Mouse (Mus musculus): ENCODE results near the gene Cpt1b. TPM values are rescaled to one million over a fixed set of nuclear protein-coding genes. Genes with fewer than 3 reads are reported as not detected.

Cpt1b gene
- polyA plus RNA-seq, 1 experiment from 2014 or later: 138 TPM

GRCm38 (mm10) chr15:89460298-89460697, 34.6 kb upstream of the Cpt1b start:
- H3K9me3 ChIP-seq (replicated peaks): no peaks in the 10 kb centered on the region
- WGBS: 57% methylated on average over 10 of the region's 10 CpGs
- no peak for ATAC-seq (ENCODE audit: insufficient number of reproducible peaks, low FRiP score)
- no peak overlapping the region for H3K27ac ChIP-seq (ENCODE audit: poor library complexity, severe bottlenecking)
- H3K4me3 ChIP-seq: no peak overlapping the region
- H3K4me2 ChIP-seq: no peak overlapping the region
- H3K27me3 ChIP-seq (replicated peaks): peaks cover 56% of the 10 kb centered on the region
- H3K4me1 ChIP-seq (replicated peaks): no peaks in the 10 kb centered on the region
- H3K36me3 ChIP-seq: no peaks in the 10 kb centered on the region
- no peak overlapping the region for H3K9ac ChIP-seq

DNA sequence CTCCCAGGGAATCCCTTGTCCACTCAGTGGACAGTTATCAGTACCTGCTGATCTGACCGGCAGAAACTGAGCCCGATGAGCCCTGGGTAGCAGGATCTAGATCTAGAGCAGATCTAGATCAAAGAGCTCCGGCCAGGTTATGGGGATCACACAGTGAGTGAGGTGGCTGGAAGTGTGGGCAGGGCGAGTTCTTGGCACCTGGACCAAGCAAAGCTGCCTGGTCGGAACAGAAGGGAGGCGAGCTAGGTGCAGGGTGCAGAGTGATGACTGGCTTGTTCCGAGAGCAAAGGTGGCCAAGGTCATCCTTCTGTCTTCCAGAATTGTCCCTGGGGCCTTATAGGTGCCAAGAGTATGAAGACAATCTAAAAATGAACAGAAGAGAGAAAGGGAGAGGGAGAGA, 34.2 kb upstream of the Cpt1b start:
- 71% methylated on average over 7 of the region's 7 CpGs for WGBS
- H3K4me3 ChIP-seq: no peak overlapping the region
- no peaks in the 10 kb centered on the region for H3K36me3 ChIP-seq
- no peak overlapping the region for H3K27ac ChIP-seq (ENCODE audit: poor library complexity, severe bottlenecking)
- ATAC-seq (ENCODE audit: insufficient number of reproducible peaks, low FRiP score): no peak
- H3K4me1 ChIP-seq (replicated peaks): no peaks in the 10 kb centered on the region
- H3K4me2 ChIP-seq: no peak overlapping the region
- H3K27me3 ChIP-seq (replicated peaks): peaks cover 61% of the 10 kb centered on the region
- no peaks in the 10 kb centered on the region for H3K9me3 ChIP-seq (replicated peaks)
- H3K9ac ChIP-seq: no peak overlapping the region

DNA sequence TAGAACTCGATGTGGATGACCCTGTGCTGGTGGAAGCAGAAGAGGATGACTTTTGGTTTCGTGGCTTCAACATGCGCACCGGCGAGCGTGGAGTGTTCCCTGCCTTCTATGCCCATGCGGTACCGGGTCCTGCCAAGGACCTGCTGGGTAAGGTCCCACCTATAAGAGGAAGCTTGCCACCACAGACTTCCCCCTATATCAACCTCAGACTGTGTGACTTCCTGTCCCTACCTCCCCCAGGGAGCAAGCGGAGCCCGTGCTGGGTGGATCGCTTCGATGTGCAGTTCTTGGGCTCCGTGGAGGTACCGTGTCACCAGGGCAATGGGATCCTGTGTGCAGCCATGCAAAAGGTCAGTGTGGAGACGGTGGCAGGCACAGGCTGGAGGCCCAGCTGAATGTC, 33.3 kb upstream of the Cpt1b start:
- Histone ChIP-seq H3K4me1 (replicated peaks) (peaks cover 7% of the 10 kb centered on the region; the same call in 1 of the 2 replicates), H3K27ac (ENCODE audit: poor library complexity, severe bottlenecking) (no peak overlapping the region), H3K27me3 (replicated peaks) (peaks cover 69% of the 10 kb centered on the region), H3K36me3 (no peaks in the 10 kb centered on the region), H3K9ac (no peak overlapping the region), H3K4me2 (no peak overlapping the region), H3K9me3 (replicated peaks) (no peaks in the 10 kb centered on the region), H3K4me3 (no peak overlapping the region)
- 86% methylated on average over 15 of the region's 15 CpGs for WGBS
- ATAC-seq (ENCODE audit: insufficient number of reproducible peaks, low FRiP score): no peak

GRCm38 (mm10) chr15:89455642-89456041, 30.0 kb upstream of the Cpt1b start:
- Histone ChIP-seq H3K27ac (ENCODE audit: poor library complexity, severe bottlenecking) (no peak overlapping the region), H3K9ac (no peak overlapping the region), H3K27me3 (replicated peaks) (peaks cover 87% of the 10 kb centered on the region), H3K4me1 (replicated peaks) (peaks cover 12% of the 10 kb centered on the region; the same call in 1 of the 2 replicates), H3K9me3 (replicated peaks) (no peaks in the 10 kb centered on the region), H3K4me3 (no peak overlapping the region), H3K36me3 (no peaks in the 10 kb centered on the region), H3K4me2 (no peak overlapping the region)
- WGBS: 65% methylated on average over 6 of the region's 6 CpGs
- ATAC-seq (ENCODE audit: insufficient number of reproducible peaks, low FRiP score): no peak

DNA sequence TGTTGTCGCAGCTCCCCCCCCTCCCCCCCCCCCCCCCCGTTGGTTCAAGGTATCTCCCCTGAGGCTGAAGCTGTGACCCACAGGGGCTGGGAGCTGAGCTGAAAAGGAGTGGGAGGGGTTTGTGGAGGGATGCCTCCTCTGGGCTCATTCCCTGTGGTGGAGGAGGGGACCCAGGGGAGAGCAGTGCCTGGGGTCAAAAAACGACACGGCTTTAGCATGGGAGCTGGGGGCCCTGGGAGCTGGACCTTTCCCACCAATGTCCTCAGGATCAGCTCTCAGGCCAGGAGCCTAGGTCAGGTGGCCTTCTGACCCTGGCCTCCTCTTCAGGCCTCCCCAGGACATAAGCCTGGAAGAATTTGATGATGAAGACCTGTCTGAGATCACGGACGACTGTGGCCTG, 29.2 kb upstream of the Cpt1b start:
- 0 out of 2 replicates have a peak overlapping the region, but pooled peaks have one; percentile 91 for H3K4me2 ChIP-seq
- H3K36me3 ChIP-seq: no peaks in the 10 kb centered on the region
- H3K27me3 ChIP-seq (replicated peaks): peaks cover 87% of the 10 kb centered on the region
- H3K9me3 ChIP-seq (replicated peaks): no peaks in the 10 kb centered on the region
- whole genome bisulfite sequencing: 20% methylated on average over 4 of the region's 6 CpGs
- H3K27ac ChIP-seq (ENCODE audit: poor library complexity, severe bottlenecking): no peak overlapping the region
- no peak overlapping the region for H3K9ac ChIP-seq
- H3K4me1 ChIP-seq (replicated peaks): peaks cover 12% of the 10 kb centered on the region; the same call in 1 of the 2 replicates
- H3K4me3 ChIP-seq: no peak overlapping the region
- ATAC-seq (ENCODE audit: insufficient number of reproducible peaks, low FRiP score): no peak

DNA sequence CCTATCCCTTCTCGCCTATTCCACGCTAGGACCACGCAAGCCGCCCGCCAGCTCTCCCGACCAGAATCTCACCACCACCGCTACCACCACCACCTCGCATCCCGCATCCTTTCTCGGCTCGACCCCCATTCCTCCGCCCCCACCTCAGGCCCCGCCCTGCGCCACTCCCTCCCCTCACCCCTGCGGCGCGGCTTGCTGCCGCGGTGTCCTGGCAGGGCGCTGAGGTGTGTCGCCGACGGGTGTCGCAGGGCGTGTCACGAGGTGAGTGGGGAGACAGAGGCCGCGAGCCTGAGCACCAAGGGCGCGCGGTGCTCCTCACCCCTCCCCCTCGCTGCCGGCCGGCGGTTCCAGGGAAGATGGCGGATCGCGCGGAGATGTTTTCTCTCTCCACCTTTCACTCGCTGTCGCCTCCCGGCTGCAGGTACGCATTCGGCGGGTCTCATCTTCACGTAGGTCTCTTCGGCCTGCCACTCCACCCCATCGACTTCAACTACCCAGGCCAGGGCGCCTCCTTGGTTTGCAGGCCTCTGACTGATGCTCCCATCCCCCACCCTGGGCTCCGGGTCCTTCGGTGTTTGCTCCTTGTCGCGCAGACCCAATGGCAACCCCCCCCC, 28.3 kb upstream of the Cpt1b start, which contains the start of gene Mapk8ip2:
Gene Mapk8ip2 (plus strand): TSS at position 49 of the 614 bp plus-strand sequence.
- no peak within 1 kb of the TSS for H3K27ac ChIP-seq (ENCODE audit: poor library complexity, severe bottlenecking)
- peaks cover 87% of the 10 kb centered on the region for H3K27me3 ChIP-seq (replicated peaks)
- under 1% methylated on average over 53 of the region's 53 CpGs for WGBS
- peak within 1 kb of the TSS; percentile 52 for H3K4me3 ChIP-seq
- H3K36me3 ChIP-seq: no peaks in the 10 kb centered on the region
- peaks cover 12% of the 10 kb centered on the region; the same call in 1 of the 2 replicates for H3K4me1 ChIP-seq (replicated peaks)
- H3K9me3 ChIP-seq (replicated peaks): no peaks in the 10 kb centered on the region
- peak within 1 kb of the TSS; percentile 91 for H3K4me2 ChIP-seq
- H3K9ac ChIP-seq: peak within 1 kb of the TSS; percentile 42; the same call in 1 of the 2 replicates
- ATAC-seq (ENCODE audit: insufficient number of reproducible peaks, low FRiP score): peak; percentile 44; the same call in 1 of the 2 replicates

GRCm38 (mm10) chr15:89452906-89453864, 27.5 kb upstream of the Cpt1b start:
- H3K9ac ChIP-seq: no peak overlapping the region
- H3K4me3 ChIP-seq: peak overlapping the region; percentile 52
- H3K27ac ChIP-seq (ENCODE audit: poor library complexity, severe bottlenecking): no peak overlapping the region
- peaks cover 84% of the 10 kb centered on the region for H3K27me3 ChIP-seq (replicated peaks)
- ATAC-seq (ENCODE audit: insufficient number of reproducible peaks, low FRiP score): peak; percentile 27; the same call in 1 of the 2 replicates
- WGBS: 4% methylated on average over 24 of the region's 24 CpGs
- no peaks in the 10 kb centered on the region for H3K9me3 ChIP-seq (replicated peaks)
- no peaks in the 10 kb centered on the region for H3K36me3 ChIP-seq
- H3K4me1 ChIP-seq (replicated peaks): peaks cover 12% of the 10 kb centered on the region; the same call in 1 of the 2 replicates
- H3K4me2 ChIP-seq: peak overlapping the region; percentile 91

DNA sequence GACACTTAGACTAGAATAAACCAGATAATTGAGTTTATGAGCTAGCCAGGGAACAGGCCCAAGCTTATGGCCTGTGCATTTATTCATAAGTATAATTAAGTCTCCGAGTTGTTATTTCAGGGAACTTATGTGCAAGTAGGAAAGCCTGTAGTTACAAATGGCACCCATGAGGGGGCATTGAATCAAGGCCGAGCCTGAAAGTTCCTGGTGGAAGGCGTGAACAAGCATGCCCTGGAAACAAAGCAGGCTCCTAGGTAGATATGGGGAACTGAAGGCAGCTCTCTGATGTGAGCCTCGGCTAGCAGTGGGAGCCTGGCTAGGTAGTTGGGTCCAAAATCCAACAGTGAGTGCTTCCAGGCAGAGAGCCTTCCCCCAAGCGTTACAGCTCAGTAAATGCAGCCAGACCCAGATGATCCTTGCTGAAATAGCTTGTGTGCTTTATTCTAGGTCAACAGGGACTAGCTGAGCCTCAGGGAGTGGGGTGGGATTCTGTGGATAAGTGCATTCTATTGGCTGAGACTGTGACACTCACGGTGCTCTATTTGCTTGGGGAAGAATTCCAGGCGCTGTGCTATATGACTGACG, 16.9 kb upstream of the Cpt1b start:
- no peaks in the 10 kb centered on the region for H3K36me3 ChIP-seq
- no peak overlapping the region for H3K9ac ChIP-seq
- no peak for ATAC-seq (ENCODE audit: insufficient number of reproducible peaks, low FRiP score)
- no peak overlapping the region for H3K27ac ChIP-seq (ENCODE audit: poor library complexity, severe bottlenecking)
- H3K9me3 ChIP-seq (replicated peaks): no peaks in the 10 kb centered on the region
- no peaks in the 10 kb centered on the region for H3K27me3 ChIP-seq (replicated peaks)
- no peak overlapping the region for H3K4me3 ChIP-seq
- WGBS: 36% methylated on average over 8 of the region's 8 CpGs
- no peak overlapping the region for H3K4me2 ChIP-seq
- H3K4me1 ChIP-seq (replicated peaks): 0 out of 2 replicates have a peak, but pooled peaks cover 5% of the 10 kb centered on the region

DNA sequence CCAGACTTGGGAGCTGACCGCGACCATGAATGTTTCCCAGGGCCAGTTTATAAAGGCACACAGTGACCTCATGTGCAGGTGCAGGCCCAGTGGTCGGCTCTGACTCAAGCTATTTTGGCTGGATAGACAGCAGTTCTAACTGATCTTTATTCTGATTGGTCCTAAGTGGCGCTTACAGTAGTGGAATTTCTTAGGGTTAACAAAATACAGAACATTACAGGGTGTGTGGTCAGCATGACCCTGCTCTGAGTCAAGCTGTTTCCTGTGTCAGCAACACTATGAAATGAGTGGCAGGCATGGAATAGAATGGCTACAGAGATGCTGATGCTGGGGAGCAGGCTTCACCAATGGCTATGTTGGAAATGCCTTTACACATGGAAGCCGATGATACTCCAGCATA, 10.2 kb upstream of the Cpt1b start:
- Histone ChIP-seq H3K4me1 (replicated peaks) (peaks cover 3% of the 10 kb centered on the region; the same call in 1 of the 2 replicates), H3K9me3 (replicated peaks) (no peaks in the 10 kb centered on the region), H3K36me3 (no peaks in the 10 kb centered on the region), H3K4me2 (no peak overlapping the region), H3K27me3 (replicated peaks) (no peaks in the 10 kb centered on the region), H3K9ac (no peak overlapping the region), H3K4me3 (no peak overlapping the region), H3K27ac (ENCODE audit: poor library complexity, severe bottlenecking) (no peak overlapping the region)
- 81% methylated on average over 5 of the region's 5 CpGs for WGBS
- ATAC-seq (ENCODE audit: insufficient number of reproducible peaks, low FRiP score): no peak

- H3K4me3 ChIP-seq: no peak overlapping the region
- no peak overlapping the region for H3K27ac ChIP-seq (ENCODE audit: poor library complexity, severe bottlenecking)
- no peaks in the 10 kb centered on the region for H3K27me3 ChIP-seq (replicated peaks)
- H3K9me3 ChIP-seq (replicated peaks): no peaks in the 10 kb centered on the region
- H3K4me2 ChIP-seq: no peak overlapping the region
- 68% methylated on average over 3 of the region's 3 CpGs for WGBS
- peaks cover 5% of the 10 kb centered on the region; the same call in 1 of the 2 replicates for H3K4me1 ChIP-seq (replicated peaks)
- no peak overlapping the region for H3K9ac ChIP-seq
- no peaks in the 10 kb centered on the region for H3K36me3 ChIP-seq
- no peak for ATAC-seq (ENCODE audit: insufficient number of reproducible peaks, low FRiP score)
These were observed 8.5 kb upstream of the Cpt1b start for GRCm38 (mm10) chr15:89434136-89434535.

DNA sequence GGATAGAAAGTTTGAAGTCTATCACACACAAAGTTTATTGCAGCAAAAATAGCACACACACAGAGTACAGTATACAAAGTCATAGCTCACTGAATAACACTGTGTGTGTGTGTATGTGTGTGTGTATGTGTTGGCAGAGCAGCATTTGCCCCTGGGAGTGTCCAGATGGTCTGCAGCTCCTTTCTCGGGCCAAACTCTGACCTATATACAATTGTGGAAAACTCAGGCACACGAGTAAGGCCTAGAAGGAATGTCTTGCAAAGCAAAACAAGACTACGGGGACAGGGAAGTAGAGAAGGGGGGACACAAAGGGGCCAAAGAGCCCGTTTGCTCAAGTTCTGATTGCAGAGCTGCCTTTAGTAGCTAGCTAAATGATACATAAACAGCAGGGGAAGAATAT, 7.3 kb upstream of the Cpt1b start:
- Histone ChIP-seq H3K4me2 (no peak overlapping the region), H3K27me3 (replicated peaks) (no peaks in the 10 kb centered on the region), H3K36me3 (peaks cover 4% of the 10 kb centered on the region), H3K9ac (no peak overlapping the region), H3K9me3 (replicated peaks) (no peaks in the 10 kb centered on the region), H3K27ac (ENCODE audit: poor library complexity, severe bottlenecking) (no peak overlapping the region), H3K4me1 (replicated peaks) (peaks cover 15% of the 10 kb centered on the region), H3K4me3 (no peak overlapping the region)
- 75% methylated on average over 4 of the region's 4 CpGs for WGBS
- no peak for ATAC-seq (ENCODE audit: insufficient number of reproducible peaks, low FRiP score)
